Mouse (Mus musculus) lung, embryonic 14.5 days (tissue): ENCODE results near the gene Iqch. TPM values are rescaled to one million over a fixed set of nuclear protein-coding genes. Genes with fewer than 3 reads are reported as not detected.
A peak's percentile ranks its signal among the peaks of the same experiment; 100 is the strongest.
"Not testable (repeated sequence)": the region's sequence is repeated elsewhere in the genome, so short reads cannot be mapped to it uniquely, and the experiment has no call there.

Experiments
- ATAC-seq: fragments of 200-750 bp; cut with Nextera tagmentation; 2 replicates; pipeline ENCODE4 v1.8.0; 2017; ENCODE audit warnings: mild to moderate bottlenecking, moderate TSS enrichment, moderate library complexity; ENCODE audit not compliant: insufficient read depth
- DNase-seq: peaks from one replicate; pipeline ENCODE4 v3.0.0-alpha.2; 2015
- H3K27ac ChIP-seq: fragments of 300-500 bp; sonication (generic); 2 replicates; pipeline ENCODE4 v1.5.1; 2014; ENCODE audit warnings: low read depth, mild to moderate bottlenecking, moderate library complexity
- H3K27me3 ChIP-seq: fragments of 300-500 bp; sonication (generic); 2 replicates; pipeline ENCODE4 v1.6.1; 2014; ENCODE audit warnings: low read length, control low read depth; ENCODE audit not compliant: insufficient read depth
- H3K36me3 ChIP-seq: fragments of 300-500 bp; sonication (generic); 2 replicates; pipeline ENCODE4 v1.6.1; 2014; ENCODE audit warnings: control low read depth; ENCODE audit not compliant: insufficient read depth
- H3K4me1 ChIP-seq: fragments of 300-500 bp; sonication (generic); 2 replicates; pipeline ENCODE4 v1.6.1; 2014; ENCODE audit warnings: antibody characterized with exemption, control low read depth; ENCODE audit not compliant: insufficient read depth
- H3K4me2 ChIP-seq: fragments of 300-500 bp; sonication (generic); 2 replicates; pipeline ENCODE4 v1.6.1; 2014; ENCODE audit warnings: mild to moderate bottlenecking
- H3K4me3 ChIP-seq: fragments of 300-500 bp; sonication (generic); 2 replicates; pipeline ENCODE4 v1.5.1; 2014; ENCODE audit warnings: low read depth, low read length
- H3K9ac ChIP-seq: fragments of 300-500 bp; sonication (generic); 2 replicates; pipeline ENCODE4 v1.6.1; 2014
- H3K9me3 ChIP-seq: fragments of 300-500 bp; sonication (generic); 2 replicates; pipeline ENCODE4 v1.6.1; 2016; ENCODE audit warnings: low read depth, low read length, control low read depth
- CTCF ChIP-seq: IDR thresholded peaks from 2 replicates; pipeline ENCODE4 v1.5.1; 2016; ENCODE audit warnings: antibody characterized with exemption, low read depth
- WGBS: fragments of 180-500 bp; shearing (Covaris S2); extraction: QIAGEN DNeasy Blood & Tissue Kit; methylation state at CpG from one replicate; pipeline ENCODE4 v1.1.7; 2014; 5-methylcytosine and 5-hydroxymethylcytosine counted together
- polyA plus RNA-seq: library from polyadenylated mRNA; unstranded; fragments of >200 nt; fragmentation: Nextera tagmentation; extraction: Ambion mirVana; gene quantifications from 2 replicates; pipeline ENCODE4 v1.2.1, GENCODE M21; 2014

Iqch gene
- polyA plus RNA-seq, 1 experiment from 2014 or later = 0.05 TPM

GRCm38 (mm10) chr9:63568314-63568713 lies 34.0 kb downstream of the Iqch start:
- Histone ChIP-seq H3K9ac (no peak overlapping the region), H3K9me3 (no peaks in the 10 kb centered on the region), H3K4me3 (no peak overlapping the region), H3K4me2 (peak overlapping the region; percentile 34; the same call in 1 of the 2 replicates), H3K27ac (no peak overlapping the region), H3K27me3 (no peaks in the 10 kb centered on the region), H3K4me1 (peaks cover 5% of the 10 kb centered on the region; the same call in 1 of the 2 replicates), H3K36me3 (no peaks in the 10 kb centered on the region)
- DNase-seq (no peak), ATAC-seq (no peak)
- WGBS = 65% methylated on average over 6 of the region's 6 CpGs
- TF ChIP-seq CTCF = no peak

- Histone ChIP-seq H3K36me3 (no peaks in the 10 kb centered on the region), H3K4me2 (no peak overlapping the region), H3K4me3 (no peak overlapping the region), H3K9me3 (no peaks in the 10 kb centered on the region), H3K27me3 (no peaks in the 10 kb centered on the region), H3K9ac (no peak overlapping the region), H3K27ac (no peak overlapping the region), H3K4me1 (peaks cover 5% of the 10 kb centered on the region; the same call in 1 of the 2 replicates)
- TF ChIP-seq CTCF = no peak
- DNase-seq (peak; percentile 65), ATAC-seq (peak; percentile 58; the same call in 1 of the 2 replicates)
- WGBS = 23% methylated on average over 2 of the region's 2 CpGs
Measured at GRCm38 (mm10) chr9:63563436-63563835, 38.9 kb downstream of the Iqch start.

- DNase-seq (no peak), ATAC-seq (no peak)
- no peak for TF ChIP-seq CTCF
- WGBS = 63% methylated on average over 8 of the region's 8 CpGs
- H3K4me1 ChIP-seq = peaks cover 5% of the 10 kb centered on the region; the same call in 1 of the 2 replicates
- no peak overlapping the region for H3K27ac ChIP-seq
- H3K4me2 ChIP-seq = no peak overlapping the region
- no peaks in the 10 kb centered on the region for H3K9me3 ChIP-seq
- H3K9ac ChIP-seq = no peak overlapping the region
- H3K4me3 ChIP-seq = no peak overlapping the region
- H3K36me3 ChIP-seq = no peaks in the 10 kb centered on the region
- H3K27me3 ChIP-seq = no peaks in the 10 kb centered on the region
Measured at GRCm38 (mm10) chr9:63561931-63562330, 40.4 kb downstream of the Iqch start.

GRCm38 (mm10) chr9:63556933-63557332 lies 45.4 kb downstream of the Iqch start:
- no peak overlapping the region for H3K4me2 ChIP-seq
- ATAC-seq (no peak), DNase-seq (no peak)
- H3K9ac ChIP-seq = no peak overlapping the region
- no peak overlapping the region for H3K27ac ChIP-seq
- no peaks in the 10 kb centered on the region for H3K27me3 ChIP-seq
- H3K4me1 ChIP-seq = peaks cover 3% of the 10 kb centered on the region; the same call in 1 of the 2 replicates
- H3K36me3 ChIP-seq = no peaks in the 10 kb centered on the region
- no peak for TF ChIP-seq CTCF
- no peaks in the 10 kb centered on the region for H3K9me3 ChIP-seq
- 69% methylated on average over 8 of the region's 8 CpGs for WGBS
- H3K4me3 ChIP-seq = no peak overlapping the region

- DNase-seq (no peak), ATAC-seq (no peak)
- no peak for TF ChIP-seq CTCF
- no peak overlapping the region for H3K27ac ChIP-seq
- no peak overlapping the region for H3K4me3 ChIP-seq
- no peak overlapping the region for H3K9ac ChIP-seq
- WGBS = 80% methylated on average over 1 of the region's 1 CpGs
- no peaks in the 10 kb centered on the region for H3K4me1 ChIP-seq
- H3K36me3 ChIP-seq = no peaks in the 10 kb centered on the region
- no peak overlapping the region for H3K4me2 ChIP-seq
- H3K27me3 ChIP-seq = no peaks in the 10 kb centered on the region
- H3K9me3 ChIP-seq = no peaks in the 10 kb centered on the region
Measured at GRCm38 (mm10) chr9:63556316-63556715, 46.0 kb downstream of the Iqch start.

GRCm38 (mm10) chr9:63555460-63555990 lies 46.8 kb downstream of the Iqch start:
- no peak overlapping the region for H3K4me3 ChIP-seq
- DNase-seq = no peak
- H3K4me1 ChIP-seq = no peaks in the 10 kb centered on the region
- H3K9ac ChIP-seq = no peak overlapping the region
- H3K36me3 ChIP-seq = no peaks in the 10 kb centered on the region
- TF ChIP-seq CTCF = no peak
- WGBS = 46% methylated on average over 3 of the region's 3 CpGs
- no peaks in the 10 kb centered on the region for H3K27me3 ChIP-seq
- H3K27ac ChIP-seq = no peak overlapping the region
- H3K4me2 ChIP-seq = no peak overlapping the region
- no peaks in the 10 kb centered on the region for H3K9me3 ChIP-seq
- ATAC-seq = no peak

GRCm38 (mm10) chr9:63553628-63554027 lies 48.7 kb downstream of the Iqch start:
- Histone ChIP-seq H3K27ac (no peak overlapping the region), H3K27me3 (no peaks in the 10 kb centered on the region), H3K4me2 (no peak overlapping the region), H3K36me3 (no peaks in the 10 kb centered on the region), H3K9ac (no peak overlapping the region), H3K9me3 (no peaks in the 10 kb centered on the region), H3K4me1 (no peaks in the 10 kb centered on the region), H3K4me3 (no peak overlapping the region)
- no peak for ATAC-seq
- no peak for DNase-seq
- WGBS = 71% methylated on average over 3 of the region's 3 CpGs
- no peak for TF ChIP-seq CTCF

GRCm38 (mm10) chr9:63550701-63551100 lies 51.6 kb downstream of the Iqch start:
- not testable (repeated sequence) for H3K4me1 ChIP-seq, DNase-seq, H3K9ac ChIP-seq, H3K36me3 ChIP-seq, H3K27ac ChIP-seq, H3K4me3 ChIP-seq, H3K9me3 ChIP-seq, H3K4me2 ChIP-seq, ATAC-seq, H3K27me3 ChIP-seq
- WGBS = 76% methylated on average over 6 of the region's 6 CpGs
